Mouse (Mus musculus) kidney, embryonic 14.5 days (tissue): ENCODE measurements around the gene Gm43191. TPM values are rescaled to one million over a fixed set of nuclear protein-coding genes. Genes with fewer than 3 reads are reported as not detected.

Experiments used
- ATAC-seq: fragments of 200-750 bp; cut with Nextera tagmentation; 2 replicates; pipeline ENCODE4 v1.8.0; 2017; ENCODE audit warnings: moderate number of reproducible peaks, mild to moderate bottlenecking, moderate TSS enrichment, moderate library complexity; ENCODE audit not compliant: low FRiP score, low TSS enrichment
- H3K27ac ChIP-seq: fragments of 300-500 bp; sonication (generic); 2 replicates; pipeline ENCODE4 v1.5.1; 2014; ENCODE audit warnings: low read depth, mild to moderate bottlenecking, low read length, moderate library complexity, mixed read lengths
- H3K27me3 ChIP-seq: fragments of 300-500 bp; sonication (generic); 2 replicates; pipeline ENCODE4 v1.6.1; 2014; ENCODE audit warnings: mild to moderate bottlenecking, low read length; ENCODE audit not compliant: control insufficient read depth, insufficient read depth
- H3K36me3 ChIP-seq: fragments of 300-500 bp; sonication (generic); 2 replicates; pipeline ENCODE4 v1.6.1; 2014; ENCODE audit warnings: low read length, mixed read lengths; ENCODE audit not compliant: control insufficient read depth, insufficient read depth
- H3K4me1 ChIP-seq: fragments of 300-500 bp; sonication (generic); 2 replicates; pipeline ENCODE4 v1.6.1; 2014; ENCODE audit warnings: low read length, mixed read lengths; ENCODE audit not compliant: control insufficient read depth, insufficient read depth
- H3K4me2 ChIP-seq: fragments of 300-500 bp; sonication (generic); replicated peaks from 2 replicates; pipeline ENCODE4 v1.6.1; 2014; ENCODE audit warnings: low read depth, mild to moderate bottlenecking, low read length
- H3K4me3 ChIP-seq: fragments of 300-500 bp; sonication (generic); 2 replicates; pipeline ENCODE4 v1.5.1; 2014; ENCODE audit warnings: mild to moderate bottlenecking, low read length
- H3K9ac ChIP-seq: fragments of 300-500 bp; sonication (generic); 2 replicates; pipeline ENCODE4 v1.6.1; 2014; ENCODE audit warnings: low read depth, mild to moderate bottlenecking, low read length, moderate library complexity
- H3K9me3 ChIP-seq: fragments of 300-500 bp; sonication (generic); 2 replicates; pipeline ENCODE4 v1.6.1; 2016; ENCODE audit warnings: low read length; ENCODE audit not compliant: control insufficient read depth
- WGBS: fragments of 180-500 bp; shearing (Covaris S2); extraction: QIAGEN DNeasy Blood & Tissue Kit; methylation state at CpG from one replicate; pipeline ENCODE4 v1.1.7; 2014; 5-methylcytosine and 5-hydroxymethylcytosine counted together
- polyA plus RNA-seq: library from polyadenylated mRNA; unstranded; fragments of >200 nt; fragmentation: Nextera tagmentation; extraction: Ambion mirVana; gene quantifications from 2 replicates; pipeline ENCODE4 v1.2.1, GENCODE M21; 2014

Gm43191 gene
- polyA plus RNA-seq, 1 experiment from 2014 or later = not detected

GRCm38 (mm10) chr3:116620636-116621370 lies 60.3 kb downstream of the Gm43191 start:
- peaks cover 29% of the 10 kb centered on the region; the same call in 1 of the 2 replicates for H3K36me3 ChIP-seq
- no peaks in the 10 kb centered on the region for H3K4me1 ChIP-seq
- WGBS = 97% methylated on average over 7 of the region's 7 CpGs
- H3K9me3 ChIP-seq = no peaks in the 10 kb centered on the region
- H3K4me2 ChIP-seq = no peak overlapping the region
- H3K27ac ChIP-seq = no peak overlapping the region
- no peaks in the 10 kb centered on the region for H3K27me3 ChIP-seq
- H3K4me3 ChIP-seq = no peak overlapping the region
- ATAC-seq = no peak
- H3K9ac ChIP-seq = no peak overlapping the region

GRCm38 (mm10) chr3:116618855-116619254 lies 62.2 kb downstream of the Gm43191 start:
- Histone ChIP-seq H3K4me3 (no peak overlapping the region), H3K9me3 (no peaks in the 10 kb centered on the region), H3K27ac (no peak overlapping the region), H3K36me3 (peaks cover 43% of the 10 kb centered on the region), H3K27me3 (no peaks in the 10 kb centered on the region), H3K4me2 (no peak overlapping the region), H3K9ac (no peak overlapping the region), H3K4me1 (no peaks in the 10 kb centered on the region)
- 86% methylated on average over 6 of the region's 6 CpGs for WGBS
- ATAC-seq = no peak

GRCm38 (mm10) chr3:116615318-116616068 lies 65.6 kb downstream of the Gm43191 start:
- ATAC-seq = no peak
- H3K4me3 ChIP-seq = no peak overlapping the region
- no peaks in the 10 kb centered on the region for H3K27me3 ChIP-seq
- H3K36me3 ChIP-seq = peaks cover 38% of the 10 kb centered on the region
- WGBS = 92% methylated on average over 8 of the region's 8 CpGs
- H3K4me2 ChIP-seq = no peak overlapping the region
- no peaks in the 10 kb centered on the region for H3K4me1 ChIP-seq
- H3K27ac ChIP-seq = no peak overlapping the region
- no peak overlapping the region for H3K9ac ChIP-seq
- H3K9me3 ChIP-seq = no peaks in the 10 kb centered on the region

GRCm38 (mm10) chr3:116614295-116614892 lies 66.7 kb downstream of the Gm43191 start, which contains the start of gene Trmt13:
TSS of gene Trmt13 (minus strand) at chr3:116614587.
- no peak within 1 kb of the TSS for H3K4me2 ChIP-seq
- H3K27me3 ChIP-seq = no peaks in the 10 kb centered on the region
- H3K9ac ChIP-seq = no peak within 1 kb of the TSS
- H3K4me3 ChIP-seq = no peak within 1 kb of the TSS
- ATAC-seq = no peak
- H3K36me3 ChIP-seq = peaks cover 40% of the 10 kb centered on the region
- H3K27ac ChIP-seq = no peak within 1 kb of the TSS
- WGBS = 89% methylated on average over 10 of the region's 10 CpGs
- H3K9me3 ChIP-seq = no peaks in the 10 kb centered on the region
- no peaks in the 10 kb centered on the region for H3K4me1 ChIP-seq

GRCm38 (mm10) chr3:116604570-116604969 lies 76.5 kb downstream of the Gm43191 start:
- Histone ChIP-seq H3K4me1 (no peaks in the 10 kb centered on the region), H3K9ac (no peak overlapping the region), H3K27ac (no peak overlapping the region), H3K4me2 (no peak overlapping the region), H3K27me3 (no peaks in the 10 kb centered on the region), H3K36me3 (peaks cover 23% of the 10 kb centered on the region), H3K4me3 (no peak overlapping the region), H3K9me3 (no peaks in the 10 kb centered on the region)
- WGBS = 72% methylated on average over 9 of the region's 9 CpGs
- ATAC-seq = no peak

- WGBS = 90% methylated on average over 5 of the region's 5 CpGs
- no peak for ATAC-seq
- H3K4me2 ChIP-seq = no peak overlapping the region
Observed at GRCm38 (mm10) chr3:116601781-116602180, 79.3 kb downstream of the Gm43191 start.

GRCm38 (mm10) chr3:116601005-116601404 lies 80.1 kb downstream of the Gm43191 start:
- WGBS = 91% methylated on average over 5 of the region's 5 CpGs

More at GRCm38 (mm10) chr3:116601781-116602180, 79.3 kb downstream of the Gm43191 start:
- Histone ChIP-seq H3K27me3 (no peaks in the 10 kb centered on the region), H3K4me3 (no peak overlapping the region), H3K4me1 (no peaks in the 10 kb centered on the region), H3K36me3 (peaks cover 6% of the 10 kb centered on the region; the same call in 1 of the 2 replicates), H3K27ac (no peak overlapping the region), H3K9ac (no peak overlapping the region), H3K9me3 (no peaks in the 10 kb centered on the region)

GRCm38 (mm10) chr3:116599705-116600104 lies 81.4 kb downstream of the Gm43191 start:
- Histone ChIP-seq H3K9me3 (no peaks in the 10 kb centered on the region), H3K27me3 (no peaks in the 10 kb centered on the region), H3K4me1 (no peaks in the 10 kb centered on the region), H3K4me2 (no peak overlapping the region), H3K4me3 (no peak overlapping the region), H3K36me3 (peaks cover 6% of the 10 kb centered on the region; the same call in 1 of the 2 replicates), H3K9ac (no peak overlapping the region), H3K27ac (no peak overlapping the region)
- no peak for ATAC-seq
- WGBS = 92% methylated on average over 2 of the region's 2 CpGs

More at GRCm38 (mm10) chr3:116601005-116601404, 80.1 kb downstream of the Gm43191 start:
- no peak for ATAC-seq
- Histone ChIP-seq H3K4me1 (no peaks in the 10 kb centered on the region), H3K27ac (no peak overlapping the region), H3K36me3 (peaks cover 6% of the 10 kb centered on the region; the same call in 1 of the 2 replicates), H3K4me2 (no peak overlapping the region), H3K9me3 (no peaks in the 10 kb centered on the region), H3K27me3 (no peaks in the 10 kb centered on the region), H3K9ac (no peak overlapping the region), H3K4me3 (no peak overlapping the region)
